Mouse (Mus musculus) cerebral cortex, adult 2 months (tissue): ENCODE measurements around the gene Tnrc6b.

Experiments used
- WGBS: fragments of 180-500 bp; shearing (Covaris S2); methylation state at CpG from one replicate; pipeline ENCODE4 v1.1.7; 2018; 5-methylcytosine and 5-hydroxymethylcytosine counted together

Gene Tnrc6b

GRCm38 (mm10) chr15:80955836-80956438 is 244.8 kb downstream of the Tnrc6b start:
- WGBS = 70% methylated on average over 12 of the region's 12 CpGs

DNA sequence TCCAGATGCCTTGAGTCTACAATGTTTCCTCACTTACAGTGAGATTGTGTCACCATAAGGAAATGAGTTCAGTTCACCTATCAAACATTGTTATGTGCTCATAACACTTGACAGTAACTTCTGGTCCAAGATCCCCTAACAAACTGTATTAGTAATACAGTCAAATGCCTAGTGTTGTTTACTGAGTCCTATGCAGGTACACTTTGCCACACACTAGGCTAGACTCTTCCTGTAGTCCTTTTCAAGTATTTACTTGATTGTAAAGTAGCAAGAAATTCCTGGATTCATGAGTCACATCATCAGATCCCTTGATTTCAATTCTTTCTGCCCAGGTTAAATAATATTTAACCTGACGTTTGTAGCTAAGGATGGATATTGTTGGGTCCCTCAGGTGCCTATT is 258.3 kb downstream of the Tnrc6b start:
- 97% methylated on average over 1 of the region's 1 CpGs for WGBS

- WGBS = 52% methylated on average over 5 of the region's 5 CpGs
These were observed 263.2 kb downstream of the Tnrc6b start for GRCm38 (mm10) chr15:80974311-80974710.

GRCm38 (mm10) chr15:80975666-80976065 is 264.6 kb downstream of the Tnrc6b start:
- 83% methylated on average over 3 of the region's 3 CpGs for WGBS

DNA sequence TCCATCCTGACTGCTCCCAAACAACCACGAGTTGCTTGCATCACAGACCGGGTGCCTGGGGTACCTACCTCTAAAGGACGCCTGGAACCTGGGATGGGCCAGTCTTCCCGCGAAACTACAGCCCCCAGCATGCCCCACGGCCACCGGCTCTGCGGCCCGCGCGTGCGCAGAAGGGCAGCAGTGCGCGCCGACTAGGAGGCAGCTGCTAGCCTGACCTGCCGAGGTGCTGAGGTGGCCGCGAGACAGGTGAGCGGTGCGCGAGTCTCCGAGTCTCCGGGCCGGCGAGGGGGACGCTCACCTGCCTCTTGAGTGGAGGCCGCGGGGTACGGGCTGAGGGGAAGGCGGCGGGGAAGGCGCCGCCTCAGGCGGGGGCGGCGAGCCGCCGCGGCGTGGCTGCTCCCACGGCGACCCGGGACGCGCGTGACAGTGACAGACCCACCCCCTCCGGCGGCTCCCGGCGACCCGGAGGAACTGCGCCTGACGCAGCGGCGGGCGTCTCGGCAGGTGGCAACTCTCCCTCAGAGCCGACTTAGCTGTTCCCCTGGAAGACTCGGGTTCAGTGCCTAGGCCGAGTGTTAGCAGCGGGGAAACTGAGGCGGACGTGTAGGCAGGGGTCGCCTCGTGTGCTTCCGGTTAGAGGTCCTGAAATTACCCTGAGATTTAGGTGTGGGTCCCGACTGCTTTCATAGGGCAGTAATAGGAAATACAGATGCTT is 266.7 kb downstream of the Tnrc6b start, which contains the start of gene Sgsm3:
Sgsm3 (plus strand) TSS at position 146 of the 715 bp plus-strand sequence.
- under 1% methylated on average over 67 of the region's 67 CpGs for WGBS

- WGBS = 41% methylated on average over 4 of the region's 4 CpGs
These were observed 268.5 kb downstream of the Tnrc6b start for GRCm38 (mm10) chr15:80979611-80980010.

DNA sequence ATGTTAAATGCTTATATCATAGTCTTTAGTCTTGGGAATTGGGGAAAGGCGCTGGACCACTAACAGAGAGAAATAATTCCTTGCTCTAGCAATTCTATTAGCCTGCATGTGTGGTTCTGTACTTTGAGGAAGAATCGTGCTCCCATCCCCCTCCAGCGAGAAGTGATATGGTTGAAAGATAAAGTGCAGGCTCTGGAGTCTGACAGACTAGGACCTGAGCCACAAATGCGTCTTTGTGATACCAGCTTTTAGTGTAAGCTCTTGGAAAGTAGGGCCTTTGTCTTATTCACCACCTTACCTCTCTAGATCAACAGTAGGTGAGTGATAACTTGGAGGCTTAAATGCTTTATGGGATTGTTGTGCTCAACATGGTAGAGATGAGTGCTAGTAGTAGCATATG is 270.1 kb downstream of the Tnrc6b start:
- WGBS = 94% methylated on average over 4 of the region's 4 CpGs

DNA sequence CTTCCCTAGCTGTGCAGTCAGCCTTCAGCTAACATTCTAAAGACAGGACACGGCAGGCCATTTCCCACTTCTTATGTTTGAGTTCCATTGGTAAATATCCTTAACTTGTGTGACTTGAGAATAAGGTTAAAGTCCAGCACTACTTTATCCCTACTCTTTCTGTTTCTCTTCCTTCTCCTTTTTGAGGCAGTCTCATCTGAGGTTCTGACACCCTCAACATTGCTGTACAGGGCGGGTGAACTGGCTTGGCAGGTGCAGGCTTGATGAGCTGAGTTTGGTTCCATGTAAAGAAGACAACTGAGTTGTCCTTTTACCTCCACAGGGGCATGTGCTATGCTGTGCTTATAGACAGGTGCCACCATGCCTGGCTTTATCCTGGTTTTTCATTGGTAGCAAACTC is 272.2 kb downstream of the Tnrc6b start:
- WGBS = 93% methylated on average over 2 of the region's 2 CpGs

DNA sequence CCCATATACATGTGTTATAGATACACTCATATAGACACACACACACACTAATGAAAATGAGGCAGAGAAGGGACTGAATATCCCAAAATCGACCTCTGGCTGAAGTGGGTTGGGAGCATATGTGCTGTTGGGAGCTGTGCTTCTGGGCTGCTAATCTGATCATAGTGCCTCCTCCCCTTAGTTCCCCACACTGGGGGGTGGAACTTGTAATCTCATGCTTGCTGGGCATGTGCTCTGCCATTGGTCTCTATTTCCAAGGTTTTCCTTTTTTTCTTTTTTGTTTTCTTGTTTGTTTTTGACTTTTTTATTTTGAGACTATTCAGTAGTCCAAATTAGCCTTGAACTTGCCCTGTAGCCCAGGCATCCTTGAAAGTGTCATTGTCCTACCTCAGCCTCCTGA is 277.2 kb downstream of the Tnrc6b start:
- 41% methylated on average over 1 of the region's 1 CpGs for WGBS

GRCm38 (mm10) chr15:80989712-80990111 is 278.6 kb downstream of the Tnrc6b start:
- WGBS = 58% methylated on average over 3 of the region's 3 CpGs
